Comparison of ENCODE assay signal across 8 mouse cellular contexts in the genomic region with DNA sequence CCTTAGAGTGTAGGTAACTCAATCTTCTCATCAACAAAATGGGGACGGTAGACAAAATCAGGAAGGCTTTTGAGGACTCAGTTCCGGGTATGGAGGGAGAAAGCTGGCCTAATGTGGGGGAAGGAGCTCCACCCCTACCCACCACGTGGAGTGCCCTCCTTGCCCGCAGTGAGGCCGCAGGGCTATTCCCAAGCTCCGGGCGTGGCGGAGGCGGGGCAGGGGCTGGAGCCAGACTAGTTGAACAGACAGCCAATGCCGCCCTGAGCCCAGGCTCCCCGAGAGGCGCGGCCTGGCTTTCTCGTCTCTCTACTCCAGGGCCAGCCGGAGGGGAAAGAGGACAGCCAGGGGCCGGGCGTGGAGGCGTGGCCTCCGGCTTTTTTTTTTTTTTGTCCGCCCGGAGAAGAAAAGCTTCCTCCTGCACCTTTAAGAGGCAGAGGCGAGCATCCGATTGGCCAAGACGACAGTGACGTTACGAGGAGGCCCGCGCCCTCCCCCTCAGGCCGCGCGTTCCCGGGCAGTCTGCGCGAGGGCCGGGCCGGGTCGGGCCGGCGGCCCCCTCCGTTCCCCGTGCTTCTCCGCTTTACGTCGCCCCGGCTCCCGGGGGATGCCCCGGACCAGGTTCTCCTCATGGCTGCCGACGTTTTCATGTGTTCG. TPM values are rescaled to one million over a fixed set of nuclear protein-coding genes. Genes with fewer than 3 reads are reported as not detected.
DNase-seq lines count a peak whose midpoint lies in the region; ATAC-seq and TF ChIP-seq lines count a peak whose summit lies in the region.

TSS of gene Mlxip (plus strand) at position 496 of the 654 bp plus-strand sequence.

- peaks cover 64% of the 10 kb centered on the region for H3K4me1 ChIP-seq in hindbrain, embryonic 10.5 days (replicated peaks)
- peaks cover 19% of the 10 kb centered on the region; the same call in 1 of the 2 replicates for H3K4me1 ChIP-seq in lung, postnatal 0 days (ENCODE audit: insufficient read depth, low read depth, low read length)

- peak; percentile 3; the same call in 1 of the 2 replicates for TF ChIP-seq EP300 in lung, postnatal 0 days (IDR thresholded peaks at IDR 0.05)

- under 1% methylated on average over 50 of the region's 50 CpGs for WGBS in hindbrain, embryonic 10.5 days
- WGBS in lung, postnatal 0 days = under 1% methylated on average over 37 of the region's 50 CpGs

- peak within 1 kb of the TSS; percentile 92 for H3K4me3 ChIP-seq in hindbrain, embryonic 10.5 days
- peak within 1 kb of the TSS; percentile 96 for H3K4me3 ChIP-seq in lung, postnatal 0 days (ENCODE audit: low read depth, low read length)

- peak; percentile 83 for ATAC-seq in frontal cortex, adult (ENCODE audit: low TSS enrichment)
- peak; percentile 98 for ATAC-seq in lung, postnatal 0 days

- TF ChIP-seq CTCF in lung, postnatal 0 days (IDR thresholded peaks at IDR 0.05) = peak; percentile 42

- peak within 1 kb of the TSS; percentile 93 for H3K9ac ChIP-seq in lung, postnatal 0 days (replicated peaks; ENCODE audit: low read depth)

- no peaks in the 10 kb centered on the region for H3K27me3 ChIP-seq in hindbrain, embryonic 10.5 days (ENCODE audit: insufficient read depth, poor library complexity, severe bottlenecking)
- no peaks in the 10 kb centered on the region for H3K27me3 ChIP-seq in lung, postnatal 0 days (replicated peaks; ENCODE audit: insufficient read depth, low read length)

- peak within 1 kb of the TSS; percentile 90 for H3K4me2 ChIP-seq in lung, postnatal 0 days (replicated peaks; ENCODE audit: low read depth, low read length)

- no peaks in the 10 kb centered on the region for H3K9me3 ChIP-seq in hindbrain, embryonic 10.5 days
- no peaks in the 10 kb centered on the region for H3K9me3 ChIP-seq in lung, postnatal 0 days (ENCODE audit: low read length)

- peak; percentile 93 for DNase-seq in MEL-GATA-1-ER (ENCODE audit: extremely low read depth, low read depth)
- peak; percentile 87 for DNase-seq in cerebellum, adult 8-10 months
- DNase-seq in hindbrain, embryonic 10.5 days (ENCODE audit: low spot score) = peak; percentile 97
- peak; percentile 95 for DNase-seq in layer of hippocampus, adult 9-11 months
- DNase-seq in lung, postnatal 0 days (ENCODE audit: low spot score) = peak; percentile 99
- DNase-seq in ovary, postnatal 14 days (ENCODE audit: low spot score) = peak; percentile 84
- peak; percentile 92 for DNase-seq in thymus, postnatal 14 days

- H3K27ac ChIP-seq in hindbrain, embryonic 10.5 days = peak within 1 kb of the TSS; percentile 96
- H3K27ac ChIP-seq in lung, postnatal 0 days (ENCODE audit: low read length) = peak within 1 kb of the TSS; percentile 88

- H3K36me3 ChIP-seq in hindbrain, embryonic 10.5 days = 0 out of 2 replicates have a peak, but pooled peaks cover 3% of the 10 kb centered on the region
- H3K36me3 ChIP-seq in lung, postnatal 0 days (ENCODE audit: insufficient read depth, low read length) = no peaks in the 10 kb centered on the region

RNA-seq across cellular contexts. Expression of gene Mlxip, which starts in this region (rescaled TPM):
- polyA plus RNA-seq in hindbrain, embryonic 10.5 days (2016; fragmentation: Nextera tagmentation; extraction: Ambion mirVana) = 18.0 and 18.8 TPM in 2 replicates
- polyA plus RNA-seq in lung, postnatal 0 days (2015; fragmentation: Nextera tagmentation; extraction: Ambion mirVana) = 11.2 and 11.5 TPM in 2 replicates

Comparison
In these comparisons a context has a peak if more than half of its experiments do, and no peak if none do; other contexts are left out.
1. Peak in every context shown above with its lines: DNase-seq, ATAC-seq, H3K4me3 ChIP-seq and H3K27ac ChIP-seq.